Mouse (Mus musculus) forebrain, embryonic 12.5 days (tissue): ENCODE data around the gene Gsto2. TPM values are rescaled to one million over a fixed set of nuclear protein-coding genes. Genes with fewer than 3 reads are reported as not detected.

Experiments used
- ATAC-seq: fragments of 200-750 bp; cut with Nextera tagmentation; 2 replicates; pipeline ENCODE4 v1.8.0; 2017; ENCODE audit warnings: moderate TSS enrichment; ENCODE audit not compliant: low FRiP score
- H3K27ac ChIP-seq: fragments of 300-500 bp; sonication (generic); 2 replicates; pipeline ENCODE4 v1.5.1; 2016; ENCODE audit warnings: mild to moderate bottlenecking
- H3K27me3 ChIP-seq: fragments of 300-500 bp; sonication (generic); 2 replicates; pipeline ENCODE4 v1.6.1; 2016; ENCODE audit warnings: mild to moderate bottlenecking
- H3K36me3 ChIP-seq: fragments of 300-500 bp; sonication (generic); replicated peaks from 2 replicates; pipeline ENCODE4 v1.6.1; 2016; ENCODE audit warnings: mild to moderate bottlenecking
- H3K4me1 ChIP-seq: fragments of 300-500 bp; sonication (generic); 2 replicates; pipeline ENCODE4 v1.6.1; 2016
- H3K4me2 ChIP-seq: fragments of 300-500 bp; sonication (generic); 2 replicates; pipeline ENCODE4 v1.6.1; 2016; ENCODE audit warnings: mild to moderate bottlenecking, moderate library complexity
- H3K4me3 ChIP-seq: fragments of 300-500 bp; sonication (generic); replicated peaks from 2 replicates; pipeline ENCODE4 v1.5.1; 2016; ENCODE audit warnings: mild to moderate bottlenecking
- H3K9ac ChIP-seq: fragments of 300-500 bp; sonication (generic); 2 replicates; pipeline ENCODE4 v1.6.1; 2016; ENCODE audit warnings: mild to moderate bottlenecking
- H3K9me3 ChIP-seq: fragments of 300-500 bp; sonication (generic); 2 replicates; pipeline ENCODE4 v1.6.1; 2016
- WGBS: fragments of 180-500 bp; shearing (Covaris S2); methylation state at CpG from one replicate; pipeline ENCODE4 v1.1.7; 2016; 5-methylcytosine and 5-hydroxymethylcytosine counted together
- polyA plus RNA-seq: library from polyadenylated mRNA; unstranded; fragments of >200 nt; fragmentation: Nextera tagmentation; extraction: Ambion mirVana; gene quantifications from 2 replicates; pipeline ENCODE4 v1.2.1, GENCODE M21; 2016

The Gsto2 gene
- polyA plus RNA-seq, 1 experiment from 2014 or later = 0.95 TPM

DNA sequence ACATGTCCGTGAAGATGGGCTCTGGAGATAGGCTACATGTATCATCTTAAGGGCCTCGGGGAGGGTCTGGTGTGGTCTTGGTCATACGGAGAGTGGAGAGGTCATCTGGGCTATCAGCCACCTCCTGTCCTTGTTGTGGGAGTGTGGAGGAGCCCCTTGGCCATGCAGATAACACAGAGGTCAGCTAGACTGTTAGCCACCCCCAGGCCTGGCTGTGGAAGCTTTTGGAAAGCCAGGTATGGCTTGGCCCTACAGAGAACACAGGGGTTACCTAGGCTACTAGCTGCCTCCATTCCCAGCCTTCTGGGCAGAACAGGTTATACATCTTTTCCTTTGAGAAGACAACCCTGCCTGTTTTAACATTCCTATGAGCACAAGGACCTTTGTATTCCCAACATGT lies 2.8 kb upstream of the Gsto2 start:
- Histone ChIP-seq H3K9me3 (no peaks in the 10 kb centered on the region), H3K4me3 (no peak overlapping the region), H3K27ac (no peak overlapping the region), H3K27me3 (no peaks in the 10 kb centered on the region), H3K4me2 (no peak overlapping the region), H3K4me1 (peaks cover 5% of the 10 kb centered on the region; the same call in 1 of the 2 replicates), H3K9ac (no peak overlapping the region), H3K36me3 (no peaks in the 10 kb centered on the region; the same call in 1 of the 2 replicates)
- 91% methylated on average over 3 of the region's 3 CpGs for WGBS
- ATAC-seq = no peak

DNA sequence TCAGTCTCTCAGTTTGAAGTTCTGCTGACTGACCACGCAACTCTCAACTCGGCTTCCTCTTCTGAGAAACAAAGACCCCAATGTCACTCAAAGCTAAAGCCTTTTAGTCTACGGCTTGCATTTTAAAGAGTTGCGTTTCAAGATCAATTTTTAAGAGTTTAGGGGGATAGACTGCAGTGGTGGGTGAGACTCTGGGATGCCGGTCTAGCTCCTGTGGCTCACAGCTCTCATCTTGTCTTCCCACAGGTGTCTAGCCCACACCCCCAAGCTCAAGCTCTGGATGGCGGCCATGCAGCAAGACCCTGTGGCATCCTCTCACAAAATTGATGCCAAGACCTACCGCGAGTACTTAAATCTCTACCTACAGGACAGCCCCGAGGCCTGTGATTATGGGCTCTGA lies 1.3 kb upstream of the Gsto2 start:
- H3K27me3 ChIP-seq = no peaks in the 10 kb centered on the region
- no peak overlapping the region for H3K4me3 ChIP-seq
- no peak overlapping the region for H3K4me2 ChIP-seq
- peaks cover 5% of the 10 kb centered on the region; the same call in 1 of the 2 replicates for H3K4me1 ChIP-seq
- no peaks in the 10 kb centered on the region; the same call in 1 of the 2 replicates for H3K36me3 ChIP-seq
- H3K27ac ChIP-seq = no peak overlapping the region
- 98% methylated on average over 9 of the region's 9 CpGs for WGBS
- no peak overlapping the region for H3K9ac ChIP-seq
- H3K9me3 ChIP-seq = no peaks in the 10 kb centered on the region
- ATAC-seq = no peak

DNA sequence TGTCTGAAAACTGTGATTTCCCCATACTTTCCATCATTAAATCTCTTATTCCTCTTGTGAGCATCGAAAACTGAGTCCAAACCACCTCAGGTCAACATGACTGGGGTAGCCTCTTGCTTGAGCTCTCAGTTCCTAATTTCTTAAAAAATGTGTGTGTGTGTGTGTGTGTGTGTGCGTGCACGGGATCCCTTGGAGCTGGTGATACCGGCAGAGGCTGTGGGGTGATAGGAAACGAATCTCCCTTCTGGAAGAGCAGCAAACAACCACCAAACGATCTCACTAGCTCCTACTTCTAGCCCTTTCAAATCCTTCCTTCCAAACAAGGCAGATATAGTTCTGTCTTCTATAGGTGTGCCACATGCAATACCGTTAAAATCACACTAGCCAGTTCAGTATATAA lies 613 bp upstream of the Gsto2 start:
- H3K27me3 ChIP-seq = no peaks in the 10 kb centered on the region; the same call in 1 of the 2 replicates
- peak overlapping the region; percentile 84; the same call in 1 of the 2 replicates for H3K9ac ChIP-seq
- ATAC-seq = no peak
- H3K27ac ChIP-seq = no peak overlapping the region
- peak overlapping the region; percentile 71 for H3K4me3 ChIP-seq
- no peaks in the 10 kb centered on the region; the same call in 1 of the 2 replicates for H3K36me3 ChIP-seq
- H3K4me2 ChIP-seq = peak overlapping the region; percentile 83
- H3K4me1 ChIP-seq = peaks cover 5% of the 10 kb centered on the region; the same call in 1 of the 2 replicates
- 83% methylated on average over 7 of the region's 7 CpGs for WGBS
- no peaks in the 10 kb centered on the region for H3K9me3 ChIP-seq

DNA sequence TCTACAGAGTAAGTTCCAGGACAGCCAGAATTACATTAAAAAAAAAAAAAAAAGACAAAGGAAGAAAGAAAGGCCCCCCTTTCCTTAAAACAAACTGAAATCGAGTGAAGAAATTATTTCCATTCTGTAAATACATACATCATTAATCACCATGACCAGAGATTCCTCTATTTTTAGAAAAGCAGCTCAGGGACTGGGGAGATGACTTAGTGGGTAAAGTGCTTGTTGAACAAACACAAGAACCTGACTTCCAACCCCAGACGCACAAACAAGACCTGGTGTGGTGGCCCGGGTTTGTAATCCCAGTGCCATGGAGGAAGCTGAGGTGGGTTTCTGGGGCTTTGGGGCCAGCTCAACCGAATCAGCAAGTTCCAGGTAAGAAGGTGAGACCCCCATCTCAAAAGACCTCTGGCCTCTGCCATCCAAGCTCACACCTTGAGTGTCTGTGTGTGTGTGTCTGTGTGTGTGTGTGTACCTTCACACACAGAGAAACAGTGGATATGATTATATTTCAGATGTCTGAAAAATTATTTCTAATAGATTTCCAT lies 2.4 kb downstream of the Gsto2 start:
- no peak overlapping the region for H3K27ac ChIP-seq
- H3K9ac ChIP-seq = no peak overlapping the region
- no peaks in the 10 kb centered on the region for H3K36me3 ChIP-seq
- H3K4me1 ChIP-seq = peaks cover 5% of the 10 kb centered on the region; the same call in 1 of the 2 replicates
- H3K4me2 ChIP-seq = no peak overlapping the region
- WGBS = 75% methylated on average over 4 of the region's 4 CpGs
- no peaks in the 10 kb centered on the region for H3K9me3 ChIP-seq
- no peak for ATAC-seq
- H3K27me3 ChIP-seq = no peaks in the 10 kb centered on the region; the same call in 1 of the 2 replicates
- no peak overlapping the region for H3K4me3 ChIP-seq

DNA sequence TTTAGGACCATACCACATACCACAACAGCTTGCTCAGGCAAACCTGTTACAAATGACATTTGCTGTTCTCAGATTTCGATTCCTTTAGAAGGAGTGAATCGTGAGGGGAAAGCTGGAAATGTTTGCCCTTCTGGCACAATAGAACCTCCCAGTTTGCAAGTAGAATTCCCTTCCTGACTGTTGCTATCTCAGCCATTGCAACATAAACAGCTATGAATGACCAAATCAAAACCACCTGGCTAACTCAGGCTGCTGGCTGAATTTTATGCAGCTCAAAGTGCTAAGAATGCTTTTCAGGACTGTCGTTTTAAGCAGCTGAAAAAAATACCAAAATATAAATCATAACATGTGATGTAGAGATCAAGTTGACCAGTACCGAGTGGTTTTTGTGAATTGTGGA lies 3.6 kb downstream of the Gsto2 start:
- WGBS = 78% methylated on average over 4 of the region's 4 CpGs
- ATAC-seq = no peak

DNA sequence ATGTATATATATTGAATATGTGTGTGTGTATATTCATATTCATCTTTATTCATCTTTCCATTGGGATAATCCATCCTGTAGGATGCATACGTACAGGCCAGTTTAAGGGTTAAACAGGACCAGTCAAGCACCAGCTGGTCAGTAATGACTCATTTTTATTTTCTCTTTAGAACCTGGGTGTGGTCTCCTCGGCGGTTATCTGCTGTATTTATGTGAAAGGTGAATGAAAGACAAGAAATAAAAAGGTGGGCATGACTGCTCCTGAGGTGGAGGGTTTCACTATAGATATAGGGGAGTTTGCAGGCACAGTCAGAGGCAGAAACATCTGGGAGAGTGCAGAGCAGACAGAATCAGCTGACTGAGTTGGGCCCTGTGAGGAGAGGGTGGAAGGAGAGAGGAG lies 4.2 kb downstream of the Gsto2 start:
- Histone ChIP-seq H3K4me1 (peaks cover 5% of the 10 kb centered on the region; the same call in 1 of the 2 replicates), H3K27me3 (no peaks in the 10 kb centered on the region; the same call in 1 of the 2 replicates), H3K9me3 (no peaks in the 10 kb centered on the region), H3K27ac (no peak overlapping the region), H3K9ac (no peak overlapping the region), H3K4me3 (no peak overlapping the region), H3K36me3 (no peaks in the 10 kb centered on the region), H3K4me2 (no peak overlapping the region)
- ATAC-seq = no peak
- WGBS = 73% methylated on average over 3 of the region's 3 CpGs

More for the DNA sequence above, 3.6 kb downstream of the Gsto2 start:
- H3K27ac ChIP-seq = no peak overlapping the region
- no peak overlapping the region for H3K9ac ChIP-seq
- no peaks in the 10 kb centered on the region for H3K9me3 ChIP-seq
- no peaks in the 10 kb centered on the region; the same call in 1 of the 2 replicates for H3K27me3 ChIP-seq
- no peak overlapping the region for H3K4me2 ChIP-seq
- no peak overlapping the region for H3K4me3 ChIP-seq
- H3K36me3 ChIP-seq = no peaks in the 10 kb centered on the region
- H3K4me1 ChIP-seq = peaks cover 5% of the 10 kb centered on the region; the same call in 1 of the 2 replicates

DNA sequence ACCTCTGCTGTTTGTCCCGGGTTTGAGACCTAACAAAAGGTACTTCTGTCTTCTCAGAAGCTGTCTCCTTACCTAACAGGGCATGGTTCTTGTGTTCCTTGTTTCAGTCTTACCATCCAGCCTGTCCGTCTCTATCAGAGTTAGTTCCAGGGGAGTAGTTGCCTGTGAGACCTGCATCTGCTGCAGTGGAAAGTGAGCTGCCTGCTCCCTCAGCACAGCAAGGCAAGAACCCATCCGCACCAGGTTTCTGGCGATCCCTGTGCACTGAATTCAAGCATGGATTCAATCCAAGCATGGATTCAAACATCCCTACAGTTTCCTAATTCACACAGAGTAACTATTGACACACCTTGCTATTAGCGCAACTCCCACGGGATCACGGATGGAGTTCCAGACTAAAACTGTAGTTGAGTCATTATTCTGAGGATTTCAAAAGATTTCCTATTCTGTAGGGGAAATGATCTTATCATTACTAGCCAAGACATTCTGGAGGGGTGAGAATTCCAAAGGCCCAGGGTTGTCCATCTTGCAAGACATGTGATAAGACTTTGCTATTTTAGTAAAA lies 4.8 kb downstream of the Gsto2 start:
- 74% methylated on average over 7 of the region's 7 CpGs for WGBS
- H3K4me2 ChIP-seq = no peak overlapping the region
- H3K27ac ChIP-seq = no peak overlapping the region
- H3K4me1 ChIP-seq = no peaks in the 10 kb centered on the region
- no peaks in the 10 kb centered on the region for H3K9me3 ChIP-seq
- H3K4me3 ChIP-seq = no peak overlapping the region
- H3K36me3 ChIP-seq = no peaks in the 10 kb centered on the region
- no peak overlapping the region for H3K9ac ChIP-seq
- no peaks in the 10 kb centered on the region; the same call in 1 of the 2 replicates for H3K27me3 ChIP-seq
- ATAC-seq = no peak

DNA sequence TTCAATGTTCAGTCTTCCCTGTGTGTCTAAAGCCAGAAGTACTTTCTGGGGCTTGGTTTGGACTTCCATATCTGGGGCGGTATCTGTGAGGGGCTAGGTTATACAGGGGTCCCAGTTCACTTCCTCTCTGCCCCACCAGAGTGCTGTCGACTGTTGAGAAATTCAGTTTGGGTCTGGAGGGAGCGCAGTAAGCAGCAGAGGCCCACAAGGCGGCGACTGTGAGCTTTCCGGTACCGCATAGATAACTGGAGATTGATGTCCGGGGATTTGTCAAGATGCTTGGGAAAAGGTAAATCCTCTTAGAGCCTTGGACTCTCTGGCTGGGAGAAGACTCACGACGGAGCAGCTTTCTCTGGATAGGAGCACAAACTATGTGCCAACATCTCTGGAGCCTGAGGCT lies 6.2 kb downstream of the Gsto2 start:
- no peak for ATAC-seq
- Histone ChIP-seq H3K9ac (no peak overlapping the region), H3K36me3 (no peaks in the 10 kb centered on the region), H3K4me1 (no peaks in the 10 kb centered on the region), H3K27ac (no peak overlapping the region), H3K27me3 (no peaks in the 10 kb centered on the region; the same call in 1 of the 2 replicates), H3K4me2 (no peak overlapping the region), H3K4me3 (no peak overlapping the region), H3K9me3 (no peaks in the 10 kb centered on the region)
- WGBS = 17% methylated on average over 10 of the region's 10 CpGs

DNA sequence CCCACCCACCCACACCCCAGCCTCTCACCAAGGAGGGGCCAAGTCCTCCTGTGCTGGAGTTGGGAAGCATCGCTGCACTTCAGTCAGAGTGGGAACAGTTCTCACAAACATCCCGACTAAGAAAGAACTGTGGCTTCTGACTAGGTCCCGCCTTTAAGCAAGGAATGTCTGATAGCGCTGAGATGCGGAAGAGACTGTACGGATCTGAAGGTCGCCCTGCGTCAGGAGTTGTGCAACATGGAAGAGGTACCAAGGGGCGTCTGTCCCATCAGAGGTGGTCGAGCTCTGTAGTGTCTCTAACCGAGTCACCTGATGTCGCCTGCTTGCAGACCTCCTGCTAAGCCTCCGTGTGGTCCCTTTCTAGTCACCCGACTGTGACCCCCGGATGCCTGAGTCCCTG lies 10.9 kb downstream of the Gsto2 start:
- Histone ChIP-seq H3K27me3 (0 out of 2 replicates have a peak, but pooled peaks cover 5% of the 10 kb centered on the region), H3K27ac (no peak overlapping the region), H3K9ac (no peak overlapping the region), H3K9me3 (no peaks in the 10 kb centered on the region), H3K4me1 (no peaks in the 10 kb centered on the region), H3K4me2 (no peak overlapping the region), H3K4me3 (no peak overlapping the region), H3K36me3 (no peaks in the 10 kb centered on the region)
- ATAC-seq = no peak
- 87% methylated on average over 15 of the region's 15 CpGs for WGBS

DNA sequence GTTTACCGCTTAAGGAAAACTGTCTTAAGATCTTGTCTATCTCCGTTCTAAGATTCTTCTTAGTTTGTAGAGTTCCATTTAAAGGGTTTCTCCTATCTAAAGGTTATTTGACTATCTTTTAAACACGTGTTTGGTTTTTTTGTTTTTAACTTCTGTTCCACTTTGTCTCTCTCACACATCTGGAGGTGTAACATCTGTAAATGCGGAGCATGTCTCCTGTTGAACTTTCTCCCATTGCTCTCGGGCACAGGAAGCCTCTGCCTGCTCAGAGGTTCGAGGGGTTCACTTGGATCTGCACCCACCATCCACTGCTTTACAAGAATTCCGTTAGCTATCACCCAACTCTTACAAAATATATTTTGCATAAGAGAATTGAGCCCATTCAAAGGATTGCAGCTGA lies 16.2 kb downstream of the Gsto2 start:
- ATAC-seq = no peak

DNA sequence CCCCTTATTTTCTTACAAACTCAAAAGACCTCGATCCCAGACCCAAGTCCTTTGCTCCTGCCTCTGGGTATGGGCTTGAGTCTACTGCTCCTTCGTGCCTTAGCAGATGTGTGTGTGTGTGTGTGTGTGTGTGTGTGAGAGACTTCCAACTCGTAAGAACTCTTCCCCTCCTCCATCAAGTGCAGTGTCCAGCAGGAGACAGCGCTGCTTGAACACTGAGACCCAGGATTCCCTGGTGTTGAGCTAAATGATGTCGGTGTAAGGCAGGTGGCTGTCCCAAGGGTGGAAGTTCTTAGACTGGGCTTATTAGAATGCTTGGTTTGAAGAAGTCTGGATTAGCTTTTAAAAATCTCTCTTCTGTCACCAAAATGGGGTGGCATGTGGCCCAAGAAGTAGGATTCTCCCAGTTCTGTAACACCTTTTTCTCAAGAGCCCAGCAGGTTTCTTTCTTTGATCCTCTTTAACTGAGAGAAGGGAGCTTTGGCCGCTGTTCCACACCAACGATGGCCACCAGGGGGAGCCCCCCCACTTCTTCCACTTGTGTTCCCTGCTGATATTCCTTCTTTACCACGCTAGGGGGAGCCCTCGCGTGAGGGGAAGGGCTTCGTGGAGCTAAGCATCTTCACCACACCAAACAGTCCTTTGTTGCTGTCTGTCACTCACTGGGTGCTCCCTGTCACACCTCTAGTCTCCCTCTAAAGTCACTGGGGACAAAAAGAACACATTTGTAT lies 17.0 kb downstream of the Gsto2 start:
- no peaks in the 10 kb centered on the region for H3K9me3 ChIP-seq
- ATAC-seq = peak; percentile 83
- no peak overlapping the region for H3K4me3 ChIP-seq
- no peaks in the 10 kb centered on the region for H3K36me3 ChIP-seq
- 27% methylated on average over 11 of the region's 11 CpGs for WGBS
- peaks cover 2% of the 10 kb centered on the region; the same call in 1 of the 2 replicates for H3K4me1 ChIP-seq
- no peak overlapping the region for H3K9ac ChIP-seq
- H3K27me3 ChIP-seq = 0 out of 2 replicates have a peak, but pooled peaks cover 5% of the 10 kb centered on the region
- H3K27ac ChIP-seq = no peak overlapping the region
- no peak overlapping the region for H3K4me2 ChIP-seq

More for the DNA sequence above, 16.2 kb downstream of the Gsto2 start:
- 80% methylated on average over 7 of the region's 7 CpGs for WGBS
- H3K27me3 ChIP-seq = 0 out of 2 replicates have a peak, but pooled peaks cover 5% of the 10 kb centered on the region
- H3K4me1 ChIP-seq = peaks cover 2% of the 10 kb centered on the region; the same call in 1 of the 2 replicates
- no peak overlapping the region for H3K9ac ChIP-seq
- no peaks in the 10 kb centered on the region for H3K36me3 ChIP-seq
- no peak overlapping the region for H3K27ac ChIP-seq
- no peaks in the 10 kb centered on the region for H3K9me3 ChIP-seq
- no peak overlapping the region for H3K4me2 ChIP-seq
- no peak overlapping the region for H3K4me3 ChIP-seq

DNA sequence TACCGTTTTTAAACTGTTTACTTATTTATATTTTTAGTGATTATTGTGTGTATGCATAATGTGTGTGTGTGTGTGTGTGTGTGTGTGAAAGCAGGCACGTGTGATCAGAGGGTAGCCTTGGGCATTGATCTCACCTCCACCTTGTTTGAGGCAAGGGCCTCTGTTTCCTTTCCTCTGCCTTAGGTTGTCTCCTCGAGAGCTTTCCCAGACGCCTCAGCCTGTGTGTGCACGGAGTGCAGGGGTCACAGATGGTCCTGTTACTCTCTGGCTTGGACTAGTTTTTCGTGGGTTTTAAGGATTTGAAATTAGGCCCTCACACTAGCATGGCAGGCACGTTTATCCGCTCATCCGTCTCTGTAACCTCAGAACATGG lies 17.5 kb downstream of the Gsto2 start:
- peak; percentile 65 for ATAC-seq
- Histone ChIP-seq H3K36me3 (no peaks in the 10 kb centered on the region), H3K9ac (no peak overlapping the region), H3K4me1 (peaks cover 2% of the 10 kb centered on the region; the same call in 1 of the 2 replicates), H3K27ac (no peak overlapping the region), H3K9me3 (no peaks in the 10 kb centered on the region), H3K27me3 (0 out of 2 replicates have a peak, but pooled peaks cover 3% of the 10 kb centered on the region), H3K4me3 (no peak overlapping the region), H3K4me2 (no peak overlapping the region)
- 61% methylated on average over 9 of the region's 9 CpGs for WGBS
